Mouse (Mus musculus) lung, adult 2 months (tissue): ENCODE measurements around the gene Atp6v0e. TPM values are rescaled to one million over a fixed set of nuclear protein-coding genes. Genes with fewer than 3 reads are reported as not detected.

Experiments
- DNase-seq: peaks from one replicate; pipeline ENCODE4 v3.0.0; 2022
- H3K4me1 ChIP-seq: fragments of 200-500 bp; 2 replicates; pipeline ENCODE4 v1.6.1; 2011; ENCODE audit warnings: low read length; ENCODE audit not compliant: control insufficient read depth, insufficient read depth
- H3K4me3 ChIP-seq: fragments of 200-500 bp; replicated peaks from 2 replicates; pipeline ENCODE3; 2011; ENCODE audit warnings: low read depth, mild to moderate bottlenecking, control low read depth, low read length; ENCODE audit errors: extremely low read depth
- CTCF ChIP-seq: fragments of 200-500 bp; IDR thresholded peaks from 2 replicates; pipeline ENCODE4 v1.5.1; 2011; ENCODE audit warnings: mild to moderate bottlenecking, low read length, control low read depth; ENCODE audit not compliant: insufficient read depth
- POLR2A ChIP-seq: fragments of 200-500 bp; IDR thresholded peaks from 2 replicates; pipeline ENCODE4 v1.6.1; 2011; ENCODE audit warnings: low read depth, mild to moderate bottlenecking, control low read depth, low read length, borderline replicate concordance; ENCODE audit errors: extremely low read depth
- WGBS: fragments of 180-500 bp; shearing (Covaris S2); methylation state at CpG from one replicate; pipeline ENCODE4 v1.1.7; 2018; 5-methylcytosine and 5-hydroxymethylcytosine counted together
- polyA plus RNA-seq: library from polyadenylated mRNA; depleted of rRNA; stranded (reverse); fragments of >200 nt; gene quantifications from 2 replicates; pipeline ENCODE4 v1.2.3, GENCODE M21; 2012

The Atp6v0e gene
- polyA plus RNA-seq, 1 experiment = 219 TPM

- no peak for DNase-seq
- 79% methylated on average over 14 of the region's 14 CpGs for WGBS
- H3K4me1 ChIP-seq = peaks cover 6% of the 10 kb centered on the region; the same call in 1 of the 2 replicates
- TF ChIP-seq CTCF (no peak), POLR2A (no peak)
- H3K4me3 ChIP-seq = no peak overlapping the region
Observed at GRCm38 (mm10) chr17:26650451-26651363, 12.3 kb upstream of the Atp6v0e start.

- Histone ChIP-seq H3K4me3 (no peak overlapping the region), H3K4me1 (peaks cover 4% of the 10 kb centered on the region; the same call in 1 of the 2 replicates)
- 30% methylated on average over 21 of the region's 21 CpGs for WGBS
- TF ChIP-seq CTCF = no peak
- TF ChIP-seq POLR2A = no peak
- no peak for DNase-seq
Observed at GRCm38 (mm10) chr17:26658854-26659572, 4.0 kb upstream of the Atp6v0e start.

- Histone ChIP-seq H3K4me1 (peaks cover 4% of the 10 kb centered on the region; the same call in 1 of the 2 replicates), H3K4me3 (no peak overlapping the region)
- 61% methylated on average over 3 of the region's 3 CpGs for WGBS
- TF ChIP-seq CTCF (no peak), POLR2A (no peak)
- no peak for DNase-seq
Observed at GRCm38 (mm10) chr17:26659573-26659915, 3.5 kb upstream of the Atp6v0e start.

GRCm38 (mm10) chr17:26660192-26660912 lies 2.7 kb upstream of the Atp6v0e start:
- DNase-seq = peak; percentile 70
- H3K4me1 ChIP-seq = peaks cover 4% of the 10 kb centered on the region; the same call in 1 of the 2 replicates
- no peak overlapping the region for H3K4me3 ChIP-seq
- WGBS = 22% methylated on average over 21 of the region's 21 CpGs
- TF ChIP-seq POLR2A = no peak
- TF ChIP-seq CTCF = peak; percentile 84

- 82% methylated on average over 5 of the region's 5 CpGs for WGBS
- no peak for TF ChIP-seq CTCF
- TF ChIP-seq POLR2A = no peak
- no peak overlapping the region for H3K4me3 ChIP-seq
- peaks cover 4% of the 10 kb centered on the region; the same call in 1 of the 2 replicates for H3K4me1 ChIP-seq
- no peak for DNase-seq
Observed at GRCm38 (mm10) chr17:26662204-26662603, 827 bp upstream of the Atp6v0e start.

GRCm38 (mm10) chr17:26665600-26665999 lies 2.6 kb downstream of the Atp6v0e start:
- TF ChIP-seq CTCF = no peak
- Histone ChIP-seq H3K4me1 (peaks cover 4% of the 10 kb centered on the region; the same call in 1 of the 2 replicates), H3K4me3 (no peak overlapping the region)
- no peak for DNase-seq
- WGBS = 73% methylated on average over 4 of the region's 4 CpGs

GRCm38 (mm10) chr17:26671268-26671667 lies 8.2 kb downstream of the Atp6v0e start:
- WGBS = 47% methylated on average over 4 of the region's 4 CpGs
- no peak overlapping the region for H3K4me3 ChIP-seq
- peaks cover 2% of the 10 kb centered on the region; the same call in 1 of the 2 replicates for H3K4me1 ChIP-seq
- TF ChIP-seq POLR2A = no peak
- no peak for TF ChIP-seq CTCF
- no peak for DNase-seq

GRCm38 (mm10) chr17:26675845-26676244 lies 12.8 kb downstream of the Atp6v0e start:
- WGBS = 25% methylated on average over 7 of the region's 7 CpGs
- no peak for TF ChIP-seq CTCF
- TF ChIP-seq POLR2A = no peak
- H3K4me3 ChIP-seq = peak overlapping the region; percentile 85
- H3K4me1 ChIP-seq = peaks cover 6% of the 10 kb centered on the region
- DNase-seq = no peak

- Histone ChIP-seq H3K4me3 (peak overlapping the region; percentile 85), H3K4me1 (peaks cover 6% of the 10 kb centered on the region)
- DNase-seq = peak; percentile 90
- peak; percentile 93; the same call in 1 of the 2 replicates for TF ChIP-seq POLR2A
- TF ChIP-seq CTCF = no peak
- WGBS = under 1% methylated on average over 30 of the region's 30 CpGs
Observed at GRCm38 (mm10) chr17:26676252-26676615, 13.2 kb downstream of the Atp6v0e start.
